Mouse (Mus musculus) hindbrain, embryonic 15.5 days (tissue): ENCODE measurements around the gene Btbd17. TPM values are rescaled to one million over a fixed set of nuclear protein-coding genes. Genes with fewer than 3 reads are reported as not detected.

Source experiments
- polyA plus RNA-seq: library from polyadenylated mRNA; unstranded; fragments of >200 nt; fragmentation: Nextera tagmentation; extraction: Ambion mirVana; gene quantifications from 2 replicates; pipeline ENCODE4 v1.2.1, GENCODE M21; 2015

The Btbd17 gene
- polyA plus RNA-seq, 1 experiment from 2014 or later: 26.0 TPM

Other genes starting within 250 kb of the Btbd17 start
- 747 and 837 TPM in 2 replicates for gene Rpl38, start 127.4 kb downstream of the Btbd17 start, polyA plus RNA-seq
- gene Ttyh2, start 120.5 kb downstream of the Btbd17 start, polyA plus RNA-seq: 31.6 and 35.1 TPM in 2 replicates
- 2.5 and 3.1 TPM in 2 replicates for gene Dnaic2, start 68.5 kb downstream of the Btbd17 start, polyA plus RNA-seq
- 0.51 and 0.93 TPM in 2 replicates for gene Kif19a, start 30.6 kb downstream of the Btbd17 start, polyA plus RNA-seq
- gene Gpr142, start 3.0 kb upstream of the Btbd17 start, polyA plus RNA-seq: not detected in 2 replicates
- gene Gprc5c, start 55.2 kb upstream of the Btbd17 start, polyA plus RNA-seq: 8.5 and 11.6 TPM in 2 replicates
- gene Cd300a, start 94.1 kb upstream of the Btbd17 start, polyA plus RNA-seq: 1.4 and 1.7 TPM in 2 replicates
- 0.19 and 0.20 TPM in 2 replicates for gene Cd300lb, start 138.4 kb upstream of the Btbd17 start, polyA plus RNA-seq
- not detected in 2 replicates for gene Cd300c, start 173.2 kb upstream of the Btbd17 start, polyA plus RNA-seq
- 0.20 TPM in 1 of 2 replicates, not detected in the other for gene Cd300ld, start 194.0 kb upstream of the Btbd17 start, polyA plus RNA-seq
- gene Cd300c2, start 205.9 kb upstream of the Btbd17 start, polyA plus RNA-seq: 1.1 and 2.3 TPM in 2 replicates
- not detected in 2 replicates for gene Cd300ld2, start 220.2 kb upstream of the Btbd17 start, polyA plus RNA-seq
- not detected in 2 replicates for gene Cd300ld4, start 231.1 kb upstream of the Btbd17 start, polyA plus RNA-seq
- not detected in 2 replicates for gene Cd300ld5, start 241.8 kb upstream of the Btbd17 start, polyA plus RNA-seq